ENCODE assay signal across 8 mouse cellular contexts in the genomic region with DNA sequence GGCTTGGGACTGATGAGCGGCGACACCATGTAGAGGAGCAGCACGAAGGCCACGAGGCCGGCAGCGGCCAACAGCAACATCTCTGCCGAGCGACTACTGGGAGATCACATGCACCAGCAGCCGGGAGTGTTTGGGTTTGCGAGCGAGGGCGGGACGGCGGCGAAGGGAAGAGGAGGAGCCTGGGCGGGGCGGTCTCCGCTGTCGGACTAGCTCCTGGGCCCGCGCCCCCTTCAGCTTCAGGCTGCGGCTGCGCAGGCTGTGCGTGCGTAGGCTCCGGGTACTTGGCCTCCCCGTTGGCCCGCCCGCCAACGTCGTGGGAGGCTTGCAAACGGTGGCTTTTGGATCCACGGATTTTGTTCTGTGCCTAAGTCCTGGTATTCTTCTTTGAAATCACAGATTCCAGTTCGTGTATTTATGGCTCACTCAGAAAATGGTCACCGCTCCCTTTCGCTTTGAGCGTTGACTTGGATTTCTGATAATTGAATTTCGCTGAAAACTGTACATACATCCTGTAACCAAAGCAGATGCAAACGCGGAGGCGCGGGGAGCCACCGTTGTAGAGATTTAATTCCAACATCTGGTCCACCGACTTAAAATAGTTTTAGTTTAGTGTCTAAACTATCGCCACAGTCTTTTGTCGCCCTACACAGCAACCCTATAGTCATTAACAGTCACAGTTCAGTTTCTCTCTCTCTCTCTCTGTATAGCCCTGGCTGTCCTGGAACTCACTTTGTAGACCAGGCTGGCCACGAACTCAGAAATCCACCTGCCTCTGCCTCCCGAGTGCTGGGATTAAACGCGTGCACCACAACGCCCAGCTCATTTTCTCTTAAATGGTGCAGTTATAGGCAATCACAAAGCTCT. TPM values are rescaled to one million over a fixed set of nuclear protein-coding genes. Genes with fewer than 3 reads are reported as not detected.
DNase-seq lines count a peak whose midpoint lies in the region; ATAC-seq lines count a peak whose summit lies in the region.

A gene (minus strand): TSS at position 156 of the 864 bp plus-strand sequence.

- H3K9ac ChIP-seq in lung, embryonic 16.5 days (ENCODE audit: low read length), result peak within 1 kb of the TSS; percentile 81

- H3K36me3 ChIP-seq in lung, embryonic 16.5 days (ENCODE audit: control insufficient read depth, insufficient read depth, low read length), result no peaks in the 10 kb centered on the region

- H3K4me1 ChIP-seq in lung, embryonic 16.5 days (replicated peaks; ENCODE audit: control insufficient read depth, insufficient read depth, low read length), result peaks cover 9% of the 10 kb centered on the region

- WGBS in lung, embryonic 16.5 days, result 1% methylated on average over 51 of the region's 51 CpGs

- no peaks in the 10 kb centered on the region for H3K9me3 ChIP-seq in lung, embryonic 16.5 days (ENCODE audit: control insufficient read depth, low read length)

- peak; percentile 95 for DNase-seq in MEL-GATA-1-ER (ENCODE audit: extremely low read depth, low read depth)
- peak; percentile 93 for DNase-seq in cerebellum, adult 8-10 months
- DNase-seq in forelimb bud, embryonic 11.5 days (ENCODE audit: low read depth, low spot score), result peak; percentile 94
- peak; percentile 87 for DNase-seq in layer of hippocampus, adult 9-10 months (ENCODE audit: low spot score)
- DNase-seq in ovary, postnatal 10 days (ENCODE audit: low spot score), result peak; percentile 83
- peak; percentile 91 to 94 for DNase-seq in thymus, postnatal 10 days (ENCODE audit: low spot score in 2 of 2)

- H3K4me3 ChIP-seq in lung, embryonic 16.5 days (ENCODE audit: low read length), result peak within 1 kb of the TSS; percentile 78

- H3K27ac ChIP-seq in lung, embryonic 16.5 days (ENCODE audit: low read length), result peak within 1 kb of the TSS; percentile 96

- H3K4me2 ChIP-seq in lung, embryonic 16.5 days (ENCODE audit: low read depth, low read length), result peak within 1 kb of the TSS; percentile 96

- peak; percentile 92 to 95 for ATAC-seq in hematopoietic stem cell, adult 5-6 weeks (replicated peaks in 1 of 2; ENCODE audit: insufficient read depth in 1 of 2, low FRiP score in 2 of 2, low TSS enrichment in 1 of 2, low read depth in 1 of 2, poor library complexity in 2 of 2, severe bottlenecking in 2 of 2)
- ATAC-seq in lung, embryonic 16.5 days (ENCODE audit: low read depth), result peak; percentile 99

- H3K27me3 ChIP-seq in lung, embryonic 16.5 days (ENCODE audit: control insufficient read depth, insufficient read depth, low read depth, low read length), result no peaks in the 10 kb centered on the region

RNA-seq across cellular contexts. Expression of the gene that starts here (rescaled TPM):
- total RNA-seq in hematopoietic stem cell, adult 5-6 weeks (2017), result 30.3 and 69.4 TPM in 2 replicates
- 17.5 and 17.7 TPM in 2 replicates for polyA plus RNA-seq in lung, embryonic 16.5 days (2015; fragmentation: Nextera tagmentation; extraction: Ambion mirVana)

Comparison
In these comparisons a context has a peak if more than half of its experiments do, and no peak if none do; other contexts are left out.
1. Peak in every context shown above with its lines: DNase-seq, ATAC-seq, H3K4me3 ChIP-seq and H3K27ac ChIP-seq.